Mouse (Mus musculus): ENCODE measurements around the gene B3galt1. TPM values are rescaled to one million over a fixed set of nuclear protein-coding genes. Genes with fewer than 3 reads are reported as not detected.

Gene B3galt1
- polyA plus RNA-seq, 1 experiment from 2014 or later, result 6.5 TPM

DNA sequence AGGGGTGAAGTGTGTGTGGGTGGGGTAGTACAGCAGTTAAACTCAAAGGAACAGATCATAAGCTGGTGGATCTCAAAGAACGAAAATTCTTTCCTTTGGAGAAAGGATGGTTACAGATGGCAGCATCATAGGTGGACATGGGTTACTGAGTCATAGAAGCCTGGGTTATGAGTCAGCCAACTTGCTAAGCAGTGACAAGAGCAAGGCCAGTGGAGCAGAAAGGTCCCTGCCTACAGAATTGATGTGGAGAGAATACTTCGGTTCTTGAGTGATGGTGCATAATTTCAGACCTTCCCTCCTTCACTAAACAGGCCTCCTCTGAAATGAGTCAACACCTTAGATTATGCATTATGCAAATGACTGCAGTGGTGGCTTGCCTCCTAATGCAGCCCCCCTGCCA is 525.9 kb downstream of the B3galt1 start:
- ATAC-seq (replicated peaks; ENCODE audit: low FRiP score), result no peak

DNA sequence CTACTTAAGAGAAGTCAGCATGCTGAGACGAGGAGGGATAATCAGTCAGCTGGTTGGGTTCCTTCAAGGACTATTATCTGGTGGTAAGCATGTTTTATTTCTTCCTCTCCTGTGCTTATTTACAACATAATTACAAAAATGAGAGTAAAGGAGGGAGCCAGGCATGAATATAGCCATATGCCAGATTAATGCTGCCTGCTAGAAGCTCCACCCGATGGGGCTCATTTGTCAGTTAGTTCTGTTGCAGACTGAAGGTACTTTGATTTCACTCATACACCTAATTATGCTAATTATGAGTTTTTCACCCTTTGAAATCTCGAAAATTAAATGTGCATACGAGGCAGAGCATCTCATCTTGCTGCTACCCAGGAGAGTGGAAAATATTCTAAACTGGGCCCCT is 539.0 kb downstream of the B3galt1 start:
- Histone ChIP-seq H3K4me1 (no peaks in the 10 kb centered on the region), H3K4me2 (no peak overlapping the region), H3K36me3 (no peaks in the 10 kb centered on the region), H3K27me3 (no peaks in the 10 kb centered on the region), H3K4me3 (replicated peaks) (no peak overlapping the region), H3K27ac (no peak overlapping the region), H3K9me3 (replicated peaks) (no peaks in the 10 kb centered on the region), H3K9ac (no peak overlapping the region)
- WGBS, result 73% methylated on average over 4 of the region's 4 CpGs
- no peak for ATAC-seq (replicated peaks; ENCODE audit: low FRiP score)

More for the DNA sequence above, 525.9 kb downstream of the B3galt1 start:
- 51% methylated on average over 2 of the region's 2 CpGs for WGBS
- no peak overlapping the region for H3K27ac ChIP-seq
- H3K4me1 ChIP-seq, result 0 out of 2 replicates have a peak, but pooled peaks cover 8% of the 10 kb centered on the region
- no peak overlapping the region for H3K9ac ChIP-seq
- H3K4me2 ChIP-seq, result no peak overlapping the region
- H3K9me3 ChIP-seq (replicated peaks), result no peaks in the 10 kb centered on the region
- H3K4me3 ChIP-seq (replicated peaks), result no peak overlapping the region
- no peaks in the 10 kb centered on the region for H3K27me3 ChIP-seq
- no peaks in the 10 kb centered on the region for H3K36me3 ChIP-seq

DNA sequence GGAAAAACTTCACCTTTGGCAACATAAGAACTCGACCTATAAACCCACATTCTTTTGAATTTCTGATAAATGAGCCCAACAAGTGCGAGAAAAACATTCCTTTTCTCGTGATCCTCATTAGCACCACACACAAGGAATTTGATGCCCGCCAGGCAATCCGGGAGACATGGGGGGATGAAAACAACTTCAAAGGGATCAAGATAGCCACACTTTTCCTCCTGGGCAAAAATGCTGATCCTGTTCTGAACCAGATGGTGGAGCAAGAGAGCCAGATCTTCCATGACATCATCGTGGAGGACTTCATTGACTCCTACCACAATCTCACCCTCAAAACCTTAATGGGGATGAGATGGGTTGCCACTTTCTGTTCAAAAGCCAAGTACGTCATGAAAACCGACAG is 552.4 kb downstream of the B3galt1 start:
- H3K27me3 ChIP-seq, result no peaks in the 10 kb centered on the region
- 73% methylated on average over 8 of the region's 8 CpGs for WGBS
- H3K4me3 ChIP-seq (replicated peaks), result no peak overlapping the region
- no peak overlapping the region for H3K9ac ChIP-seq
- no peak for ATAC-seq (replicated peaks; ENCODE audit: low FRiP score)
- H3K4me1 ChIP-seq, result no peaks in the 10 kb centered on the region
- H3K36me3 ChIP-seq, result no peaks in the 10 kb centered on the region
- no peak overlapping the region for H3K27ac ChIP-seq
- no peaks in the 10 kb centered on the region for H3K9me3 ChIP-seq (replicated peaks)
- no peak overlapping the region for H3K4me2 ChIP-seq

DNA sequence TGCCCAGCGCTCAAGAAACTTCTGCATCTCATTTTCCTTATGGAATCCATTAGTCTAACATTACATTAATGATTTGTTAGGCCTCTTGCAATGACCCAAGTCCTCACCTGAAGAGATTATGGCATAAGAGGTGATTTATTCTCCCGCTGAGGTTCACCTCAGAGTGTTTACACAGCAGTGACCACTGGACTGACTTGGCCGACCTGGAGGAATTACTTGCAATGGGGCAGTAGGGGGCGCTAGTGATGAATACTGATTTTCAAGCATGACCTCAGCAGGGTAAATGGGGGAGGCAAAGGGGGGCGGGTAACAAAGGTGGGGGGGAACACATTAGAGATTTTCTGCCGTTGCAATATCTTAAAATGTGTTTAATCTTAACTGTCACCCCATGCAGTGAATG is 559.1 kb downstream of the B3galt1 start:
- H3K4me3 ChIP-seq (replicated peaks), result no peak overlapping the region
- ATAC-seq (replicated peaks; ENCODE audit: low FRiP score), result no peak
- no peak overlapping the region for H3K27ac ChIP-seq
- no peaks in the 10 kb centered on the region for H3K9me3 ChIP-seq (replicated peaks)
- H3K9ac ChIP-seq, result no peak overlapping the region
- H3K4me2 ChIP-seq, result no peak overlapping the region
- H3K4me1 ChIP-seq, result no peaks in the 10 kb centered on the region
- H3K36me3 ChIP-seq, result no peaks in the 10 kb centered on the region
- WGBS, result 58% methylated on average over 6 of the region's 6 CpGs
- H3K27me3 ChIP-seq, result no peaks in the 10 kb centered on the region

DNA sequence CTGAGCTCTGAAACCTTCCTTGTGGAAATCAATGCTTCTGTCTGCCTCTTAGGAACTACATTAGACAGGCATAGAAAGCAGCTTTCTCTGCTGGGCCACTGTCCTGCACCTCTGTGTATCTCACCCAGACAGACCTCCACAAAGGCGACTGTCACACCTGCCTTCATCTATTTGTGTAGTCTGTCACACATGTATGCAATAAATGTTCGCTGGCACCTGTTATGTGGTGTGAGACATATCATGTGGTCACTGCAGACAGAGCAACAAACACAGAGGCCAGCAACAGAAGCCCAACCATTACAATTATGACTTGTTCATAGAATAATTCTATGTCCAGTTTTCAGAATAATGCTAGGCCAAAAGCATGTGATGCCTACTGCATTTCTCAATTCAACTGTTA is 575.4 kb downstream of the B3galt1 start:
- WGBS, result 87% methylated on average over 2 of the region's 2 CpGs
- Histone ChIP-seq H3K27ac (no peak overlapping the region), H3K4me2 (no peak overlapping the region), H3K36me3 (no peaks in the 10 kb centered on the region), H3K4me3 (replicated peaks) (no peak overlapping the region), H3K4me1 (no peaks in the 10 kb centered on the region), H3K27me3 (no peaks in the 10 kb centered on the region), H3K9ac (no peak overlapping the region), H3K9me3 (replicated peaks) (no peaks in the 10 kb centered on the region; the same call in 1 of the 2 replicates)
- no peak for ATAC-seq (replicated peaks; ENCODE audit: low FRiP score)

DNA sequence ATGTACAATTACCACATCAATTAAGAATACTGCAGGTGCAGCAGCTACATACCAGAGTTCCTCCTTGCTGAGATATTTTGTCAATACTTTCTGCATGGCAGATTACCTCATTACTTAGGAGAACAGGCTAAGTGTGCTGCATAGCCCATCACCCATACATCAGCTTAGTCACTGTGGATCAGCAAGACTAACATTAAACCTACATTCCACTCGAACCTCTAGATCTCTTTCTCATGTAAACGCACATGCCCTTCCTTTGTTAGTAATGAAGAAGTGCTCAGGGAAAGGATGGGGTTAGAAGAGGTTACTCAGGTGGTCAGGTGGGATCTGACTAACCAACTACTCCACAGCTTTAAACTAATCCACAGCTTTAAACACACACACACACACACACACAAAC is 577.6 kb downstream of the B3galt1 start:
- no peaks in the 10 kb centered on the region; the same call in 1 of the 2 replicates for H3K9me3 ChIP-seq (replicated peaks)
- H3K36me3 ChIP-seq, result no peaks in the 10 kb centered on the region
- no peak overlapping the region for H3K4me3 ChIP-seq (replicated peaks)
- H3K4me1 ChIP-seq, result no peaks in the 10 kb centered on the region
- no peak for ATAC-seq (replicated peaks; ENCODE audit: low FRiP score)
- H3K27ac ChIP-seq, result no peak overlapping the region
- no peak overlapping the region for H3K4me2 ChIP-seq
- H3K27me3 ChIP-seq, result no peaks in the 10 kb centered on the region
- 81% methylated on average over 2 of the region's 2 CpGs for WGBS
- H3K9ac ChIP-seq, result no peak overlapping the region

DNA sequence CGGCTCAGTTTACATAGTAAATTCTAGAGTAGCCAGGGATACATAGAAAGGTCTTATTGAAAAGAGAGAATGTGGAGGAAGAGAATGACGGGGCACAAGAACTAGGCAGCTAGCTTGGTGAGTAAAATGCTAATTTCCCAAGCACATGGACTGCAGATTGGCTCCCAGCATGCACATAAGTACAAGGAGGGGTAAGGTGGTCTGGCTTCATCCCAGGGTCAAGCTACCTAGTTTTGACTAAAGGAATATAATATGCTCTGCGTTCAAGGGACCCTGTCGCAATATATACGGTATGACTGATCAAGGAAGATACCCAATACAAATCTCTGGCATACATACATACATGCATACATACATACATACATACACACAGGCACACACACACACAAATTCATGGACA is 594.1 kb downstream of the B3galt1 start:
- no peaks in the 10 kb centered on the region for H3K36me3 ChIP-seq
- WGBS, result 92% methylated on average over 5 of the region's 5 CpGs
- H3K4me3 ChIP-seq (replicated peaks), result no peak overlapping the region
- no peaks in the 10 kb centered on the region for H3K27me3 ChIP-seq
- no peak overlapping the region for H3K27ac ChIP-seq
- H3K9ac ChIP-seq, result no peak overlapping the region
- no peak overlapping the region for H3K4me2 ChIP-seq
- ATAC-seq (replicated peaks; ENCODE audit: low FRiP score), result no peak
- no peaks in the 10 kb centered on the region for H3K9me3 ChIP-seq (replicated peaks)
- no peaks in the 10 kb centered on the region for H3K4me1 ChIP-seq

DNA sequence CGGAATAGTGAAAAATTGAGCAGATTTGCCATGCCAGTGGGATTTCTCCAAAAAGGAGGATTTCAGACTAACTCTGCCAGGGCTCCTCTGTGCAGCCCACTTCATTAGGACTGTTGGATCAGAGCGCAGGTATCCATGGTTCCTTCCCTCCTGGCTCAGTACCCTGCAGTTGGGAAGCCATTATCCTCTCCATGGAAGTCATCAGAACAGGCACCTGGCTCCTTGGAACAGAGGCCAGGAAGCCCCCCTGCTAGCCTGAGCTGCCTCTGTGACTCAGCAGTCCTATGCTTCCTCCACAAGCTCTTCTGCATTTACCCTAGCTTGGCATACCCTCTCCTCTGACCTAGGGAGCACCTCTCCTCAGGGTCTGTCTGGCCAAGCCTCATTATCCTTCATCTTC is 594.9 kb downstream of the B3galt1 start:
- 96% methylated on average over 2 of the region's 2 CpGs for WGBS
- no peak for ATAC-seq (replicated peaks; ENCODE audit: low FRiP score)
- Histone ChIP-seq H3K4me3 (replicated peaks) (no peak overlapping the region), H3K36me3 (no peaks in the 10 kb centered on the region), H3K27ac (no peak overlapping the region), H3K9me3 (replicated peaks) (no peaks in the 10 kb centered on the region), H3K4me1 (no peaks in the 10 kb centered on the region), H3K27me3 (no peaks in the 10 kb centered on the region), H3K4me2 (no peak overlapping the region), H3K9ac (no peak overlapping the region)

DNA sequence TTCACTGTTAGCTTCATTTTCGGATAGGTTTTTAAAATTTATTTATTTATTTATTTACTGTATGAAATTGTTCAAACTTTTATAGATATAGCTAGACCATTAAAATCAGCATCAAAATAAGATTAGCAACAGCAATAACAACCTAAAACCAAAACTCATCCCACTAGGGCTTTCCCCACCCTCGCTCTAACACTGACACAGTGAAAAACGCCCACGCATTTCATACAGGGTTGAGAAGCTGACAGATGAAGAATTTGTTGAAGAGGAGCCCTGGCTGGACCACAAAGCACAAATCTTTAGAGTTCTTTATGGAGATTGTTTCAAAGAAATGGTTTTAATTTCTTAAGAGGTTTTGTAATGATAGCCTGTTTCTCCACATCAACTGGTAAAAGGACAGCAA is 596.3 kb downstream of the B3galt1 start:
- Histone ChIP-seq H3K27ac (no peak overlapping the region), H3K4me2 (no peak overlapping the region), H3K4me3 (replicated peaks) (no peak overlapping the region), H3K9me3 (replicated peaks) (no peaks in the 10 kb centered on the region), H3K36me3 (no peaks in the 10 kb centered on the region), H3K9ac (no peak overlapping the region), H3K27me3 (no peaks in the 10 kb centered on the region), H3K4me1 (no peaks in the 10 kb centered on the region)
- WGBS, result 76% methylated on average over 4 of the region's 4 CpGs
- no peak for ATAC-seq (replicated peaks; ENCODE audit: low FRiP score)

DNA sequence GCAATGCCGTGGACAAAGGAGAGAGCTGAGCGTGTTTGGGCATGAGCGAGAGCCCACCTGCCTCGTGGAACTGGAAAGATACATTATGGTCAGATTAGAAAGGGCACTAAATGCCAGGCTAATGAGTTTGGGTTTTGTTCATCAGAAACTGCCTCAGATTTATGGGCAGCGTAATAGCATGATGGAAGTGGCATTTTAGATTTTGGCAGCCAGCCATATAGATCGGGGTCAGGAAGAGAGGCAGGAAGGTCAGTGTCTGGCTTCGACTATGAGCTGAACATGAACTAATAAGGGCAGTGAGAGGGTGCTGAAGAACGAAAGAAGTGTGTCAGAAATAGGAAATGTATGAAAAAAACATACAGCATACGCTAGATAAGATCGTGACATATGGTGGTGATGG is 605.6 kb downstream of the B3galt1 start:
- no peak overlapping the region for H3K4me3 ChIP-seq (replicated peaks)
- H3K36me3 ChIP-seq, result no peaks in the 10 kb centered on the region
- H3K4me2 ChIP-seq, result no peak overlapping the region
- 68% methylated on average over 10 of the region's 10 CpGs for WGBS
- no peak overlapping the region for H3K9ac ChIP-seq
- no peaks in the 10 kb centered on the region for H3K27me3 ChIP-seq
- H3K4me1 ChIP-seq, result no peaks in the 10 kb centered on the region
- no peak overlapping the region for H3K27ac ChIP-seq
- H3K9me3 ChIP-seq (replicated peaks), result no peaks in the 10 kb centered on the region
- no peak for ATAC-seq (replicated peaks; ENCODE audit: low FRiP score)

Small RNA genes lying within 50 kb of the gene (microRNA-seq; reads per million reads assigned to microRNA genes)
- gene Mir6335, result not detected
- gene Mir7224, result 3.7 reads per million, percentile 19 among the genes with 10 or more reads in this experiment

Other genes with a start within 250 kb of the B3galt1 start
- not detected in 2 replicates for gene Gm21830, start 152.1 kb upstream of the B3galt1 start, polyA plus RNA-seq (2015; fragmentation: Nextera tagmentation; extraction: Ambion mirVana)
- not detected in 2 replicates for gene Gm26727, start 132.7 kb upstream of the B3galt1 start, polyA plus RNA-seq (2015; fragmentation: Nextera tagmentation; extraction: Ambion mirVana)
- gene Xirp2, start 119.9 kb upstream of the B3galt1 start, polyA plus RNA-seq (2015; fragmentation: Nextera tagmentation; extraction: Ambion mirVana), result not detected in 2 replicates